ENCODE assay signal across 13 mouse cellular contexts in the genomic region with DNA sequence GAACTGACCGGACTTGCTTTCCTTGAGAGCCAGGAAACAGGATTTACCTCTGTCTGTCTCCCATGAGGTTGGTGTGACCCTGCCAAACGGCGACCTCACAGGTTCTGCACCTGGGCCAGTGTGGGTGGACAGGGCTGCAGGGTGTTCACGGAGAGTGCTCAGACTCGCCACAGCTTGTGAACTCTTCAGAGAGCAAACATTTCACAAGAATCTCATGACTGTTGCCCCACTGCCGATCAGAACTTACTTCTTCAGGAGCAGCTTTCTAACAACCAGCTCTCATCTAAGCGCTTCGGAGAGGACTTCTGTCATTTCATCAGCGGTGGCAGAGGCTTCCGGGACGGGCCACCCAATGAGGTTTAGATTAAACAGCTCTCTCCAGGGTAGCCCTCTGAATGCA.
DNase-seq lines count a peak whose midpoint lies in the region; ATAC-seq lines count a peak whose summit lies in the region.
"Had no signal": no experiment of that assay in that cellular context is flagged by ENCODE, and none has a peak within 500 bp of the region (broad histone marks: within the 10 kb centered on the region; RNA-seq: fewer than 3 reads in every experiment).

No protein-coding gene starts in this region.

- no peak overlapping the region for H3K4me3 ChIP-seq in forebrain, embryonic 11.5 days (ENCODE audit: low read depth, low read length)
- H3K4me3 ChIP-seq in forebrain, embryonic 14.5 days (ENCODE audit: low read depth, low read length), result no peak overlapping the region
- H3K4me3 ChIP-seq in embryonic facial prominence, embryonic 14.5 days (ENCODE audit: low read depth, low read length), result no peak overlapping the region
- no peak overlapping the region for H3K4me3 ChIP-seq in liver, embryonic 13.5 days (replicated peaks)
- H3K4me3 ChIP-seq in neural tube, embryonic 15.5 days (replicated peaks), result no peak overlapping the region
- H3K4me3 ChIP-seq: hindbrain, embryonic 15.5 days; myocyte had no signal

- no peak overlapping the region for H3K27ac ChIP-seq in forebrain, embryonic 11.5 days (ENCODE audit: low read depth, low read length)
- no peak overlapping the region for H3K27ac ChIP-seq in forebrain, embryonic 14.5 days (ENCODE audit: low read depth, low read length)
- H3K27ac ChIP-seq in embryonic facial prominence, embryonic 14.5 days (replicated peaks; ENCODE audit: low read depth, low read length), result no peak overlapping the region
- H3K27ac ChIP-seq in liver, embryonic 13.5 days, result no peak overlapping the region
- H3K27ac ChIP-seq in neural tube, embryonic 15.5 days (replicated peaks), result no peak overlapping the region
- H3K27ac ChIP-seq: hindbrain, embryonic 15.5 days had no signal

- no peaks in the 10 kb centered on the region for H3K27me3 ChIP-seq in forebrain, embryonic 11.5 days (ENCODE audit: control insufficient read depth, insufficient read depth, low read length)
- no peaks in the 10 kb centered on the region for H3K27me3 ChIP-seq in forebrain, embryonic 14.5 days (replicated peaks; ENCODE audit: control insufficient read depth, insufficient read depth, low read length)
- H3K27me3 ChIP-seq in embryonic facial prominence, embryonic 14.5 days (replicated peaks; ENCODE audit: control insufficient read depth, insufficient read depth, low read length), result no peaks in the 10 kb centered on the region; the same call in 1 of the 2 replicates
- no peaks in the 10 kb centered on the region for H3K27me3 ChIP-seq in liver, embryonic 13.5 days
- 0 out of 2 replicates have a peak, but pooled peaks cover 3% of the 10 kb centered on the region for H3K27me3 ChIP-seq in neural tube, embryonic 15.5 days (replicated peaks)

- no peaks in the 10 kb centered on the region for H3K36me3 ChIP-seq in forebrain, embryonic 11.5 days (ENCODE audit: control insufficient read depth, insufficient read depth, low read length)
- H3K36me3 ChIP-seq in forebrain, embryonic 14.5 days (ENCODE audit: control insufficient read depth, insufficient read depth, low read length), result no peaks in the 10 kb centered on the region
- H3K36me3 ChIP-seq in embryonic facial prominence, embryonic 14.5 days (ENCODE audit: control insufficient read depth, insufficient read depth, low read length), result no peaks in the 10 kb centered on the region
- H3K36me3 ChIP-seq in liver, embryonic 13.5 days, result no peaks in the 10 kb centered on the region
- H3K36me3 ChIP-seq in neural tube, embryonic 15.5 days, result no peaks in the 10 kb centered on the region
- H3K36me3 ChIP-seq: hindbrain, embryonic 15.5 days had no signal

- ATAC-seq in forebrain, embryonic 11.5 days (replicated peaks; ENCODE audit: low FRiP score), result no peak
- ATAC-seq in forebrain, embryonic 14.5 days, result no peak
- no peak for ATAC-seq in embryonic facial prominence, embryonic 14.5 days (ENCODE audit: low read depth)
- peak; percentile 35; the same call in 1 of the 2 replicates for ATAC-seq in liver, embryonic 13.5 days (ENCODE audit: low read depth)
- ATAC-seq in megakaryocyte progenitor cell, adult 5-6 weeks (replicated peaks; ENCODE audit: poor library complexity), result peak; percentile 54
- no peak for ATAC-seq in neural tube, embryonic 15.5 days (ENCODE audit: low FRiP score)

- peaks cover 6% of the 10 kb centered on the region; the same call in 1 of the 2 replicates for H3K4me1 ChIP-seq in forebrain, embryonic 11.5 days (replicated peaks; ENCODE audit: control insufficient read depth, insufficient read depth, low read length)
- 0 out of 2 replicates have a peak, but pooled peaks cover 5% of the 10 kb centered on the region for H3K4me1 ChIP-seq in forebrain, embryonic 14.5 days (ENCODE audit: control insufficient read depth, insufficient read depth, low read length)
- peaks cover 28% of the 10 kb centered on the region for H3K4me1 ChIP-seq in embryonic facial prominence, embryonic 14.5 days (ENCODE audit: control insufficient read depth, insufficient read depth, low read length)
- peaks cover 13% of the 10 kb centered on the region for H3K4me1 ChIP-seq in liver, embryonic 13.5 days (replicated peaks)
- H3K4me1 ChIP-seq in neural tube, embryonic 15.5 days, result peaks cover under 1% of the 10 kb centered on the region

- no peak overlapping the region for H3K9ac ChIP-seq in forebrain, embryonic 11.5 days (ENCODE audit: low read length)
- no peak overlapping the region for H3K9ac ChIP-seq in forebrain, embryonic 14.5 days (ENCODE audit: low read length)
- H3K9ac ChIP-seq in embryonic facial prominence, embryonic 14.5 days (ENCODE audit: low read depth, low read length), result no peak overlapping the region
- H3K9ac ChIP-seq in liver, embryonic 13.5 days, result no peak overlapping the region
- no peak overlapping the region for H3K9ac ChIP-seq in neural tube, embryonic 15.5 days (replicated peaks)
- H3K9ac ChIP-seq: hindbrain, embryonic 15.5 days had no signal

- DNase-seq in forebrain, embryonic 11.5 days (ENCODE audit: low spot score), result peak; percentile 41
- DNase-seq in forebrain, embryonic 14.5 days (ENCODE audit: low spot score), result no peak
- peak; percentile 19 for DNase-seq in embryonic facial prominence, embryonic 14.5 days (ENCODE audit: low spot score)
- no peak for DNase-seq in liver, embryonic 13.5 days
- DNase-seq in layer of hippocampus, adult 8-10 months (ENCODE audit: low spot score in 2 of 2), result no peak
- no peak for DNase-seq in gastrocnemius, postnatal 10 days
- DNase-seq: adrenal gland, postnatal 36 days; cerebellum, adult 18-20 months; right cerebral cortex, postnatal 14 days had no signal

- 71% methylated on average over 11 of the region's 11 CpGs for WGBS in forebrain, embryonic 11.5 days
- 66% methylated on average over 11 of the region's 11 CpGs for WGBS in forebrain, embryonic 14.5 days
- 48% methylated on average over 11 of the region's 11 CpGs for WGBS in embryonic facial prominence, embryonic 14.5 days
- 29% methylated on average over 11 of the region's 11 CpGs for WGBS in liver, embryonic 13.5 days (ENCODE audit: insufficient replicate concordance)
- 73% methylated on average over 11 of the region's 11 CpGs for WGBS in neural tube, embryonic 15.5 days

- H3K9me3 ChIP-seq in forebrain, embryonic 11.5 days (ENCODE audit: control insufficient read depth, low read length), result no peaks in the 10 kb centered on the region
- H3K9me3 ChIP-seq in forebrain, embryonic 14.5 days (replicated peaks; ENCODE audit: control insufficient read depth, low read length), result no peaks in the 10 kb centered on the region
- H3K9me3 ChIP-seq in embryonic facial prominence, embryonic 14.5 days (ENCODE audit: control insufficient read depth, low read length), result no peaks in the 10 kb centered on the region
- no peaks in the 10 kb centered on the region for H3K9me3 ChIP-seq in liver, embryonic 13.5 days (replicated peaks)
- H3K9me3 ChIP-seq in neural tube, embryonic 15.5 days (replicated peaks), result no peaks in the 10 kb centered on the region
- H3K9me3 ChIP-seq: hindbrain, embryonic 15.5 days had no signal

- no peak overlapping the region for H3K4me2 ChIP-seq in forebrain, embryonic 11.5 days (ENCODE audit: low read depth, low read length, severe bottlenecking)
- H3K4me2 ChIP-seq in forebrain, embryonic 14.5 days (ENCODE audit: low read length), result no peak overlapping the region
- peak overlapping the region; percentile 23; the same call in 1 of the 2 replicates for H3K4me2 ChIP-seq in embryonic facial prominence, embryonic 14.5 days (ENCODE audit: low read depth, low read length)
- peak overlapping the region; percentile 25; the same call in 1 of the 2 replicates for H3K4me2 ChIP-seq in liver, embryonic 13.5 days
- H3K4me2 ChIP-seq in neural tube, embryonic 15.5 days, result no peak overlapping the region
- H3K4me2 ChIP-seq: hindbrain, embryonic 15.5 days had no signal

Comparison
In these comparisons a context has a peak if more than half of its experiments do, and no peak if none do; other contexts are left out.
1. DNase-seq: peak in forebrain, embryonic 11.5 days (single experiment) and embryonic facial prominence, embryonic 14.5 days (single experiment); none in forebrain, embryonic 14.5 days (single experiment), liver, embryonic 13.5 days (single experiment), layer of hippocampus, adult 8-10 months (0 of 2) and gastrocnemius, postnatal 10 days (single experiment).
2. ATAC-seq: peak in liver, embryonic 13.5 days (single experiment) and megakaryocyte progenitor cell, adult 5-6 weeks (single experiment); none in forebrain, embryonic 11.5 days (single experiment), forebrain, embryonic 14.5 days (single experiment), embryonic facial prominence, embryonic 14.5 days (single experiment) and neural tube, embryonic 15.5 days (single experiment).
3. H3K4me2 ChIP-seq: peak in embryonic facial prominence, embryonic 14.5 days (single experiment) and liver, embryonic 13.5 days (single experiment); none in forebrain, embryonic 11.5 days (single experiment), forebrain, embryonic 14.5 days (single experiment) and neural tube, embryonic 15.5 days (single experiment).